Mouse (Mus musculus) olfactory bulb, adult 2 months (tissue): ENCODE results near the gene Cnp.

Source experiments
- CTCF ChIP-seq: fragments of 200-500 bp; IDR thresholded peaks from 2 replicates; pipeline ENCODE4 v1.5.1; 2012; ENCODE audit warnings: low read depth, mild to moderate bottlenecking, low read length, moderate library complexity; ENCODE audit not compliant: insufficient read depth
- POLR2A ChIP-seq: fragments of 200-500 bp; IDR thresholded peaks from 2 replicates; pipeline ENCODE4 v1.6.1; 2012; ENCODE audit warnings: mild to moderate bottlenecking, low read depth, low read length, moderate library complexity; ENCODE audit not compliant: insufficient read depth

DNA sequence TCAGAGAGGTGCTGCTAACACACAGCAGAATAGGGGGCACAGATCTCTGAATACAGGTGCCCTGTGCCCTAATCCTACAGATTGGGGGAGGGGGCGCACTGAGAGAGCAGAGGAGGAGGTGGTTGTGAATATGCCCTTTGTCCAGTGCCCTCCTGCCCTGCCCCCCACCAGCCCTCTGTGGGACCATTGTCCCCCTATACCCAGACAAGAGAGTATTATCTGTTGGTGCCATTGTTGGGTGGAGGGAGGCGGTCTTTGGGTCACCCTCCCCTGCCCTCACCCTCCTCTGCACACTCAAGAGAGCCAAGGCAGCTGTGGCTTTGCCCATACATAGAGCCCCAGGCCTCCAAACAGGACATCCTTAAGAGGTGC, 766 bp downstream of the Cnp start:
- TF ChIP-seq CTCF (no peak), POLR2A (no peak)
